Mouse (Mus musculus) ES-Bruce4 (cell line): ENCODE results near the gene Tbc1d2. TPM values are rescaled to one million over a fixed set of nuclear protein-coding genes. Genes with fewer than 3 reads are reported as not detected.

Source experiments
- H3K27ac ChIP-seq: 2 replicates; pipeline ENCODE4 v1.5.1; 2012; ENCODE audit warnings: low read length, inconsistent platforms; ENCODE audit not compliant: insufficient read depth
- H3K27me3 ChIP-seq: 2 replicates; pipeline ENCODE4 v1.6.1; 2012; ENCODE audit warnings: mild to moderate bottlenecking, low read length, inconsistent platforms; ENCODE audit not compliant: control insufficient read depth, poor library complexity, insufficient read depth, severe bottlenecking
- H3K36me3 ChIP-seq: 2 replicates; pipeline ENCODE4 v1.6.1; 2012; ENCODE audit warnings: inconsistent platforms, mild to moderate bottlenecking, low read length, moderate library complexity; ENCODE audit not compliant: control insufficient read depth, poor library complexity, insufficient read depth, severe bottlenecking
- H3K4me1 ChIP-seq: one replicate; pipeline ENCODE4 v1.8.1; 2011; ENCODE audit warnings: low read length; ENCODE audit not compliant: control insufficient read depth, insufficient read depth
- H3K4me3 ChIP-seq: 2 replicates; pipeline ENCODE4 v1.5.1; 2011; ENCODE audit warnings: low read depth, mild to moderate bottlenecking, low read length
- H3K9ac ChIP-seq: 2 replicates; pipeline ENCODE4 v1.6.1; 2012; ENCODE audit warnings: low read depth, mild to moderate bottlenecking, inconsistent platforms; ENCODE audit not compliant: poor library complexity, severe bottlenecking
- H3K9me3 ChIP-seq: replicated peaks from 2 replicates; pipeline ENCODE4 v1.6.1; 2012; ENCODE audit warnings: mild to moderate bottlenecking, low read length, inconsistent platforms; ENCODE audit not compliant: control insufficient read depth, poor library complexity, insufficient read depth, severe bottlenecking
- CTCF ChIP-seq: IDR thresholded peaks from one replicate; pipeline ENCODE4 v1.8.1; 2011; ENCODE audit warnings: low read depth, low read length
- EP300 ChIP-seq: IDR thresholded peaks from 2 replicates; pipeline ENCODE4 v1.6.1; 2011; ENCODE audit warnings: low read depth, low read length; ENCODE audit not compliant: insufficient read depth
- POLR2A ChIP-seq: IDR thresholded peaks from one replicate; pipeline ENCODE4 v1.8.1; 2011; ENCODE audit warnings: low read length; ENCODE audit not compliant: insufficient read depth
- polyA plus RNA-seq: library from polyadenylated mRNA; stranded (reverse); fragments of >200 nt; gene quantifications from 2 replicates; pipeline ENCODE4 v1.2.4, GENCODE M21; 2011; ENCODE audit warnings: low read depth; ENCODE audit not compliant: missing spikeins, insufficient read depth, insufficient read length

Tbc1d2 gene
- polyA plus RNA-seq, 1 experiment, result 7.7 TPM

DNA sequence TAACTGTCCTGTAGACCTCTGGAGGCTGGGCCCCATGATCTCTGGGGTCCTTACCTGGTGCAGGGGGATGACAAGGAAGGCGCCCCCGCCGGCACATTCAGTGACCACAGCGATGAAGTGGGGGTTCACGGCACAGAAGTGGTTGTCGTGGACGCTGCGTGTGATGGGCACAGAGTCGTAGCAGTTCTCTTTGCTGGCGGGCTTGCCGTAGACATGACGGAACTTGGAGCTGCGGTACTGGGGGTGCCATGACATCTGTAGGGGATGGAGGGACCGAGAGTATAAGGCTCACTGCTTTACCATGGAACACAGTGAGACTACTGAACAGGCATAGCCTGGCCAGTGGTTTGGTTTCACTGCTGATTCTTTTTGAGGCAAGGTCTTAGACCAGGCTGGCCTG, 87.2 kb downstream of the Tbc1d2 start:
- Histone ChIP-seq H3K4me3 (no peak overlapping the region), H3K27ac (no peak overlapping the region), H3K36me3 (no peaks in the 10 kb centered on the region), H3K27me3 (no peaks in the 10 kb centered on the region), H3K4me1 (no peaks in the 10 kb centered on the region), H3K9ac (no peak overlapping the region), H3K9me3 (no peaks in the 10 kb centered on the region)
- TF ChIP-seq POLR2A, result no peak
- no peak for TF ChIP-seq CTCF
- no peak for TF ChIP-seq EP300

DNA sequence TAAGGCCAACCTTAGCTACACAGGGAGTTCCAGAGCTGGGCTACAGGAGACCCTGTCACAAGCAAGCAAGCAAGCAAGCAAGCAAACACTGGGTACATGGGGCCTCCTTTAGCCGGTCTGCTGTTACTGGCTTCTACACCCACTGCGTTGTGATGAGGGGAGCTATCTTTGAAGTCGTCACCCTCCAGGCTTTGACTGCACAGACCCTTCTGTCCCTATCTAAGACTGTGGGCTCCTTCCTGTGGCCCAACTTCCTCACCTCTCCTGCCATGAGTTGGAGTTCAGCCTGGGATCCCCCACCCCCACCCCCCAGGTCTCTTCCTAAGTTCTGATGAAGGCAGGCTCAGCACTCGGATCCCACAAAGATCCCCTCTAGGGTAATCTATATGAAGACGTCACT, 88.0 kb downstream of the Tbc1d2 start:
- TF ChIP-seq POLR2A (no peak), EP300 (no peak), CTCF (no peak)
- Histone ChIP-seq H3K27me3 (no peaks in the 10 kb centered on the region), H3K9me3 (no peaks in the 10 kb centered on the region)

DNA sequence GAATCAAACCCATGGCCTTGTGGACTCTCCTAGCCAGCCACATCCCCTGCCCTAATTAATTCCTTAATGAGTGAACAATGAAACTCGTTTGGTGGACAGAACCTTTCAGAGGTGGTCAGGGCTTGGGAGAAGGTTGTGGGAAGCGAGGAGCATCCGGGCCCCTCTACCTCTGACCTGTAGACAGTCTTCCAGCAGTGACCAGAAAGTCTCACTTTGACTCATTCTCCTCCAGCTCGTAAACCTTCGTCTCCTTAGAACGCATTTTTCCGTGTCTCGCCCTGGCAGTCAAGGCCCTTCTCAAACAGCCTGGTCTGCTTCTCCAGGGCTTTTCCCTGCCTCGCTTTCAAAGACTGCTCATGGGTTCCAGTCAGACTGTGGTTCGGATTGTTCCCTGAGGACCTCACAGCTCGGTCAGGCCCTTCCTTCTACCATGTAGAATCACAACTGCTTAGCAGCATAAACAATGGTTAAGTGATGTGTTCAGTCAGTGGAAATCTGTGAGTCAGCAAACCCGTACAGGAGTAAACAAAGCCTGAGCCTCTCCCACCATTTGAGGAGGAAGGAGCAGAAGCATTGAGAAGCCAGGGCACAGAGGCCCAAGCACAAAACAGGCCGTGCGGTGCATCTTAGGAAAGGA, 89.8 kb downstream of the Tbc1d2 start:
- Histone ChIP-seq H3K27ac (no peak overlapping the region), H3K4me3 (no peak overlapping the region), H3K4me1 (no peaks in the 10 kb centered on the region), H3K36me3 (no peaks in the 10 kb centered on the region), H3K9me3 (no peaks in the 10 kb centered on the region), H3K27me3 (no peaks in the 10 kb centered on the region), H3K9ac (no peak overlapping the region)
- TF ChIP-seq EP300 (no peak), POLR2A (no peak), CTCF (no peak)

More for the DNA sequence above, 88.0 kb downstream of the Tbc1d2 start:
- H3K36me3 ChIP-seq, result no peaks in the 10 kb centered on the region
- no peaks in the 10 kb centered on the region for H3K4me1 ChIP-seq
- no peak overlapping the region for H3K4me3 ChIP-seq
- no peak overlapping the region for H3K9ac ChIP-seq
- H3K27ac ChIP-seq, result no peak overlapping the region

DNA sequence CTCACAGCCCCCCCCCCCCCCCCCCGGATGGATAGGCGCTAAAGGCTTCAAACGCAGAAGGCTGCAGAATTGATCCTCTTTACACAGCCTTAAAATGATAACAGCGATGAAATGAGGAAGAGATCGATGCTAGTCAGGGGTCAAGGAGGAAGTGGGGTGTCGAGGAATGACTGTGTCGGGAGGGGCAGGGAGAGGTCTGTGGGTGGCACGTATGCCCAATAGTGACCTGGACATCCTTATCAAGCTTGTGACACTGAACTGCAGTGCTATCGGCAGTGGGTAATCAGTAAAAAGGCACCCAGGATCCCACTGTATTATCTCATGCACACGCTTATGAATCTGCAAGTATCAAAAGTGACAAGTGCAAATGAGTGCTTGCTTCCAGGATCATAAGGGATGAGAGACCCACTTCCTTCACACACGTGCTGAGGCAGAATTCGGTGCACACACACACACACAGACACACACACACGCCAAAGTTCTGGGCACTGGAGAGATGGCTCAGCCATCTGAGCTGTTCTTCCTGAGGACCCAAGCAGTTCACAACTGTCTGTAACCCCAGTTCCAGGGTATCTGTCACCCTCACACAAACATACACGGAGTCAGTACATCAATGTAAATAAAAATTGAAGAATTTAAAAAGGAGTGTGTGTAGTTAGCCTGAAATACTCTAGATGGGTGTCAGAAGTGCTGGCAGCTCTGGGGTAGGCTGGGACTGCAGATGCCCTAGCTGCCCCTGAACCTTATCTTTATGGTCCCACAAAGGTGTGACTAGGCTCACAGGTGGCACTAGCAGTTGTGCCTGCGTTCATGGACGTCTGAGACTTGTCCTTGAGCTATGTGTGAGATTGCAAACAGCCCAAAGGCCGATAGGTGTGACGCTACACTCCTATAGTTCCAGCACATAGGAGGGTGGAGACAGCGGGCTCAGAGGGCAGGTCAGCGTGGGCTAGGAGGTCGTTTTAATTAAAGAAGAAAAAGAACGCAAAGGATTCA, 91.0 kb downstream of the Tbc1d2 start:
- H3K4me3 ChIP-seq, result no peak overlapping the region
- no peaks in the 10 kb centered on the region for H3K27me3 ChIP-seq
- no peaks in the 10 kb centered on the region for H3K9me3 ChIP-seq
- TF ChIP-seq CTCF (no peak), EP300 (no peak)
- H3K27ac ChIP-seq, result no peak overlapping the region
- no peak overlapping the region for H3K9ac ChIP-seq
- peaks cover 3% of the 10 kb centered on the region for H3K4me1 ChIP-seq
- H3K36me3 ChIP-seq, result no peaks in the 10 kb centered on the region

DNA sequence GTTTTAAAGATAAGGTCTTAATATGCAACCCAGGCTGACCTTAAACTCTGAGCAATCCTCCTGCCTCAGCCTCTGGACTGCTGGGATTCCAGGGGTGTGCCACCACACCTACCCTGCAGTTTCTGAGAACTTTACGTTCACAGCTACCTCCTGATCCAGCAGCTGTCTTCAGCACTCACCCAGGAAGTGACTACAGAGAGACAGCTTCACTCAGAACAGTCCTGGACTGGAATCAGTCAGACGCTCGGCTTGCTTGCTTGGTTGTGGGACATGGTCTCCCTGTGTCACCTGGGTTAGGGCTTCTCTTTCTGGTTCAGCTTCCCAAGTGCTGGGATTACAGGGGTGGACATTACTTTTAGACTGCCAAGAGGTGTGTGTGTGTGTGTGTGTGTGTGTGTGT, 93.1 kb downstream of the Tbc1d2 start:
- H3K4me1 ChIP-seq, result peaks cover 3% of the 10 kb centered on the region
- H3K36me3 ChIP-seq, result no peaks in the 10 kb centered on the region
- H3K9me3 ChIP-seq, result no peaks in the 10 kb centered on the region
- H3K4me3 ChIP-seq, result no peak overlapping the region
- H3K27me3 ChIP-seq, result no peaks in the 10 kb centered on the region
- H3K27ac ChIP-seq, result no peak overlapping the region
- no peak overlapping the region for H3K9ac ChIP-seq
- no peak for TF ChIP-seq POLR2A
- no peak for TF ChIP-seq EP300
- no peak for TF ChIP-seq CTCF

DNA sequence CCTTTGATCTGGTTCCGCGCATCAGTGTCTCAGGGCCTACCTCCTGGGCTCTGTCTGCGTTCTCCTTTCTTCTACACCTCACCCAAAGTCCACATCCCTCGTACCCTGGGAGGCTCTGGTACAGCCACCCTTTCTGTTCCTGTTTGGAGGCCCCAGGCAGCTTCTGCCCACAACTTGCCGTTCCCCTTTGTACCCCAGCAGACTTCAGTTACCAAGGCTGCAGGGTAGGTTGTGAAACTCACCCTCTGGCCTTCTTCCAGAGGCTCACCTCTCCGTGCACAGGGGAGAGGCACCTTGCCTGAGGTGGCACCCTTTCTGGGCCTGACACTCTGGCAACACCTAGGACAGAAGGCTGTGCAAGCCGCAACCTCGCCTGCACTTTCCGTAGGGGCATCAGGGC, 94.2 kb downstream of the Tbc1d2 start:
- TF ChIP-seq CTCF, result no peak
- TF ChIP-seq EP300, result no peak
- no peak for TF ChIP-seq POLR2A
- no peak overlapping the region for H3K27ac ChIP-seq

More for the DNA sequence above, 94.2 kb downstream of the Tbc1d2 start:
- no peak overlapping the region for H3K9ac ChIP-seq
- no peaks in the 10 kb centered on the region for H3K9me3 ChIP-seq
- no peaks in the 10 kb centered on the region for H3K27me3 ChIP-seq
- peaks cover 3% of the 10 kb centered on the region for H3K4me1 ChIP-seq
- no peaks in the 10 kb centered on the region for H3K36me3 ChIP-seq
- H3K4me3 ChIP-seq, result no peak overlapping the region

Other genes with a start within 250 kb of the Tbc1d2 start
- gene Hemgn, start 236.7 kb downstream of the Tbc1d2 start, polyA plus RNA-seq, result not detected in 2 replicates
- gene Anp32b, start 199.3 kb downstream of the Tbc1d2 start, polyA plus RNA-seq, result 459 and 464 TPM in 2 replicates
- 103 TPM in 2 replicates for gene Nans, start 161.0 kb downstream of the Tbc1d2 start, polyA plus RNA-seq
- gene Trim14, start 114.1 kb downstream of the Tbc1d2 start, polyA plus RNA-seq, result 3.5 and 5.7 TPM in 2 replicates
- gene Coro2a, start 48.0 kb downstream of the Tbc1d2 start, polyA plus RNA-seq, result 13.1 and 14.6 TPM in 2 replicates